Mouse (Mus musculus): ENCODE measurements at regions not wholly inside any gene's neighbourhood (a gene's known extent, or its start where the extent isn't known, plus 50 kb on each side); places are given as distances from the start of the nearest gene placed in this dataset.
"Not testable (repeated sequence)": the region's sequence is repeated elsewhere in the genome, so short reads cannot be mapped to it uniquely, and the experiment has no call there.

- DNase-seq (ENCODE audit: low read depth, low spot score): no peak
Measured at GRCm38 (mm10) chr10:14333344-14333743, 212.1 kb downstream of the Adgrg6 start.

- DNase-seq (ENCODE audit: low read depth, low spot score): peak; percentile 25
Measured at GRCm38 (mm10) chr10:14332688-14333117, 212.8 kb downstream of the Adgrg6 start.

DNA sequence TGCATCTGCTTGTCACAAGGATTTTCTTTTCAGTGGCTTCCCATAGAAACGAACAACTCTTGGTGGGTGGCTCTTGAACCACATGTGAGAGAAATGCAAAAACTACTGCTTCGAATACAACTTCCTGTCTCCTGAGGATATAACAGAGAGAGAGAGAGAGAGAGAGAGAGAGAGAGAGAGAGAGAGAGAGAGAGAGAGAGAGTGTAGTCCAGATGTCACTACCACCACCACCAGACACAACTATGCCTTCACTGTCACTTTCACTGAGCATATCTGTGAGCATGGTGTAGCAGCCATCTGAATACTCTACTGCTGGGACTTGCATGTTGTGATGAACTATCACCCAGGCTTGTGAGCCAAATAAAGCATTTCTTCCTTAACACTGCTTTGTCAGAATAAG lies 216.6 kb downstream of the Adgrg6 start:
- peak; percentile 66 for DNase-seq (ENCODE audit: low read depth, low spot score)

- DNase-seq (ENCODE audit: low read depth, low spot score): peak; percentile 64
Measured at GRCm38 (mm10) chr10:14326229-14326628, 219.2 kb downstream of the Adgrg6 start.

- peak; percentile 71 for DNase-seq (ENCODE audit: low read depth, low spot score)
Measured at GRCm38 (mm10) chr10:14321503-14321902, 224.0 kb downstream of the Adgrg6 start.

- peak; percentile 30 for DNase-seq (ENCODE audit: low read depth, low spot score)
Measured at GRCm38 (mm10) chr10:14315232-14315631, 230.2 kb downstream of the Adgrg6 start.

- peak; percentile 86 for DNase-seq (ENCODE audit: low read depth, low spot score)
Measured at GRCm38 (mm10) chr10:14314607-14315006, 230.9 kb downstream of the Adgrg6 start.

DNA sequence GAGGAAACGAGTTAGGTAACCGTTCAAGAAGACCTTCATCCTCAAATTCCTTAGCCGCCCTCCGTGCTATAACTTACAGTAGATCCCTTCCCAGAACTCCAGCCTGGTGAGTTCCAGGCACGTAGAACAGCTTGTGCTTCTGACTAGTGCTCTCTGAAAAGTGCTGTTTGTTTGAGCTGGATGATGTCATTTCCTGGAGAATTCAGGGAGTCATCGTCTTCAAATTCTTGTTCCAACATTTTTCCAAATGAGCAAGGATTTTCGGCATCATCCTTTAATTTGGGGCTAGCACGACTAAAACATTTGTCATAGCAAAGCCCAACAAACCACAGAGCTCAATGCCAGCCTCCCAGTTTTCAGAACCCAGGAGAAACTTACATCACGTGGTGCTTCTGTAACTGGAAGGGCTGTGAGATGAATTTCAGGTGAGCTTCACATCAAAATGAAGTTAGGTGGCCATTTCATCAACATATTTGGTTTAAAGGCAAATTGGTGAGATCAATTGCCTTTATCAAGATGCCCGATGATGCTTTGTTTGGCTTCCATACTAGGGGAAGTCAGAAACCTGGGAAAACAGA lies 231.4 kb downstream of the Adgrg6 start:
- DNase-seq (ENCODE audit: low read depth, low spot score): no peak

GRCm38 (mm10) chr10:14312959-14313358 lies 232.5 kb downstream of the Adgrg6 start:
- no peak for DNase-seq (ENCODE audit: low read depth, low spot score)

DNA sequence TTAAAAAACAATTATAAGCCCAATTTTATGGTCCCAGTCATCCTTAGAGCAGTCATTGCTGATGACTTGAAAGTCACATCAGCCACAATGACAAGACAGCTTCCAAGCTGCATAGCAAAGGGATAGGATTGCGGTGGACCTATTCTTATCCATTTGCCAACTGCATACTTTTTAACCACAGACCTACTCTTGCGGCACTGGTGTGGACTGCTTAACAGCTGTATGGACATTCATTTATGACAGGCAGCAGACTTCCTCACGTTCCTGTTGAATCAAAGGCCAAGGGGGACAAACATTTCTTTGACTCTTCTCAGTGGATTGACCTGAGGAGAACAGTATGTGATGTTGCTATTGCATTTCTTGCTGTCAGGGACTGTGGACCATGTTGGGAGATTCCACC lies 233.5 kb downstream of the Adgrg6 start:
- no peak for DNase-seq (ENCODE audit: low read depth, low spot score)

- no peak for DNase-seq (ENCODE audit: low read depth, low spot score)
Measured at GRCm38 (mm10) chr10:14306811-14307210, 238.6 kb downstream of the Adgrg6 start.

DNA sequence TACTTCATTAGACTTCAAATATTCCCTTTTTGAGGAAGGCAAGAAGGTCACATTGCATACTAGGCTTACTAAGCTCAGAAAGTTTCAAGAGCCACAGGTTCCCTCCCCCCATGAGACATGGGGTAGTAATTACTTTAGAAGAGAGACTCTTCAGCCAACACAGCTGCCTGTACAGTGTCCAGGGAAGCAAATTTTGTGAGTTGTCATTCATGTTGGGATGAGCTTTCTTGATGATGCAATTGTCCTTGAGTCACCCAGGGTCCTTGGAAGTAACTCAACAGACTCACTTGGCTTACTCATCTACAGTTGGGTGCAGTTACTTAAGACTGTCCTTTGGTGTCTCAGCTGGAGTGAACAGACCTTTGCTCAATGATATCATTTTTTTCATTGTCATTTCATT lies 242.0 kb downstream of the Adgrg6 start:
- no peak for DNase-seq (ENCODE audit: low read depth, low spot score)

GRCm38 (mm10) chr10:14296147-14296546 lies 249.3 kb downstream of the Adgrg6 start:
- no peak for DNase-seq (ENCODE audit: low read depth, low spot score)

DNA sequence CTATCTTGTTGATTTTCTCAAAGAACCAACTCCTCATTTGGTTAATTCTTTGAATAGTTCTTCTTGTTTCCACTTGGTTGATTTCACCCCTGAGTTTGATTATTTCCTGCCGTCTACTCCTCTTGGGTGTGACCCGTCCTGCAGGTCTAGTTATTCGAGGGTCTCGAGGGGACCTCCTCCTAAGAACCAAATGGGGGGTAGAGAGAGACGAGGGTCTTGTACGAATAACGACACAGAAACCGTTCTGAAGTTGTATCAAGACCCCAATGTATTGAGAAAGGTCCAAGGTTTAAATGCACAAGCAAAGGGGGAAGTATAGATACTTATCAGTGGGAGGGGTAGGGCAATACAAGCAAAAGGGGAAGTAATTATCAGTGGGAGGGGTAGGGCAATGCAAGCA lies 252.8 kb downstream of the Adgrg6 start:
- DNase-seq (ENCODE audit: low read depth, low spot score): not testable (repeated sequence)

DNA sequence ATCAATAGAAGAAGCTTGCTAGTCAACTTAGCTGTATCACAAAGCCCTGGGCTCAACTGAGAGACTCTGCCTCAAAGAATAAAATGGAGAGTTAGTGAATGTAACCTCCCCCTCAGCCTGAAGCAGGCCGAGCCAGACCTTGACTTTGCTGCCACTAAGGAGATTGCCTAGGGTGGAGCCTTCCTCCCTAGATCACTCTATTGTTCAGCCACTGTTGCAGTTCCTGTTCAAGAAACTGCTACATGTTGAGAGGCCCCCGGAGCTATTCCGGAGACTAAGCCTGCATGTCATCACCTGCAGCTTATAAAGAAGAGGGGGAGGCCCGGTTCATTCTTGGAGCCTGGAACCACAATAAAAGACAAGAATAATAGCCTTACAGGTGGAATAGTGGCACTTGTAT lies 257.9 kb downstream of the Adgrg6 start:
- no peak for DNase-seq (ENCODE audit: low read depth, low spot score)

- no peak for DNase-seq (ENCODE audit: low read depth, low spot score)
Measured at GRCm38 (mm10) chr10:14276631-14277030, 268.8 kb downstream of the Adgrg6 start.

DNA sequence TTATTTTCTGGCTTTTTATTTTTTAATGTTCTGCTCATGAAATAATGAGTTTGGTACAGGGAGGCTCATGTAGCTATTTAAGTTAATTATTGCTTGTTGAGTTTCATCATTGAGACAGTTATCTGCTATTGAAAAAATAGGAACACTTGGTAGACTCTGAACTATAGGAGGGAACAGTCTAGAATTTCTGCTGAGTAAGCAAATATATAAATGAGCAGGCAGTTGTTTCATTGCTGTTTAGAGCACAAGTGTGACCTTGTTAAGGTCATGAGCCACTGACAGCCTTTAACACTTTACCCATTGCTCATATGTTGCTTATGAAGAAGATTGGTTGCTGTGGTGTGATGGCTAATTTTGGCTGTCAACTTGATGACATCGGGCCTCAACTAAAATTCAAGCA lies 270.0 kb downstream of the Adgrg6 start:
- no peak for DNase-seq (ENCODE audit: low read depth, low spot score)

DNA sequence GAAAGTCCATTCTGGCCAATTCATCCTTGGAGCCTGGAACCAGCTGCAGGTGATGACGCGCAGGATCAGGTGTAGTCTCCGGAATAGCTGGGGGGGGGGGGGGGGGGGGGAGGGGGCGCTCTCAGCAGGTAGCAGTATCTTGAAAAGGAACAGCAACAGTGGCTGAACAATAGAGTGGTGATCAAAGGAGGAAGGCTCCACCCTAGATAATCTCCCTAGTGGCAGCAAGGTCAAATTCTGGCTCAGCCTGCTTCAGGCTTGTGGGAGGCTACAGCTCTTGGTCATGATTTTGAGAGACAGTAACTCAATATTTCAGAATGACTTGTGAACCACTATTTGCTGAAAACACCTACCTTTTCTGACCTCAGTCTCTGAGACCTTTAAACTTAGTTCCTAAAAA lies 275.5 kb downstream of the Adgrg6 start:
- no peak for DNase-seq (ENCODE audit: low read depth, low spot score)

- DNase-seq (ENCODE audit: low read depth, low spot score): no peak
Measured at GRCm38 (mm10) chr10:14267641-14268040, 277.8 kb downstream of the Adgrg6 start.

GRCm38 (mm10) chr10:14239670-14240069 lies 273.8 kb downstream of the Hivep2 start:
- no peak for DNase-seq (ENCODE audit: low read depth, low spot score)

DNA sequence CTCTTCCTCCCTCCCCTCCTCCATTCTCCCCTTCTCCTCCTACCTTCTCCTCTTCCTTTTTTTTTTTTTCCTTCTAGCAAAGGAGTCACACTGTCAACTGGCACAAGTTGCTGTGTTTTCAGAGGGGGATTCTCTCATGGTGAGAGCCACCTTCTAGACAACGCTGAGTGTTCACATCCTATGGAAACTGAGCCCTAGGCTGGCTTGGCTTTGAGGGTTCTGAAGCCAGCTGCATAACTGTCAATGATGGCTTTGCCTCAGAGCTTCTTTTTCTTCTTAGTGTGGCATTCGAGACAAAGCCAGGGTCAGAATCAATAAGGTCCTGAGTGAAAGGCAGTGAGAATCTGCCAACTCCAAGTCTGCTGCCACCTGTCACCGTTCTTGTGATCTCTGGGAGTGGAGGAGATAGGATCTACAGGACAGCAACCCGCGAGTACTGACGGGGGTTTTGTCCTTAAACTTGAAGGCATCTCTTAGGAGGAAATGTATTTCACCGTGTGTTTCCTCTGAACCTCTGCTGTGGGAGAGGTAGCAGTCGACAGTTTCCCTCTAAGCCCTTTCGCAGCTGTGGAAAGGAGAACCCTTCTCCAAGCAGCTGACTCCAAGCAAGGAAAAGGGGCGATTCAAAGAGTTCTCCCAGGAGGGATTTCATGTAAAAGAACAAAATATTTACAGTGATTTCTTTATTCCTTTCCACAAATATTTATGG lies 269.2 kb downstream of the Hivep2 start:
- no peak for DNase-seq (ENCODE audit: low read depth, low spot score)

DNA sequence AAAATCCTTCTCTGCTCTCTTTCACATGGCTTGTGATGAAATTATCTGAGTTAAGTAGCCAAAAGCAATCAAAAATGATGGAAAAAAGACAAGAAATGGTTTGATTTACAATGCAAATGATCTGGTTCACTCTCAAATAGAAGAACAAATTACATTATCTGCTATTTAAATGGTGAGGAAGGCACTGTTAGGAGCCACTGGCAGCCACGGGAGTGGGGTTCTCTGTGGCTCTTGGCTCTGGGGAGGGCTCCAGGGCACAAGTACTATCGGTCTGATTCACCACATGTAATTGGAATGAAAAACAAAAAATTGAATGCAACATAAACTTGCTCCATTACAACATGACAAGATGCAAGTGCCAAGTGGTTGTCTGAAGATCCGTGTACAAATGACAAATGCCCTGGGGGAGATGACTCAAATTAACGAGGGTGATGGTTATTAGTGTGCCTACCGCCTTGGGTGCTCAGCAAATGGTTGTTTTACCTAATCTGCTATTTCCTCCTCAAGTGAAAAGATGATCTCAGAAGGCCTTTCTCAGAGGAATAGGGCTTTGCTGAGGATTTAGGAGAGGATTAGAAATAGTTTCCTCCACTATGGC lies 268.2 kb downstream of the Hivep2 start:
- no peak for DNase-seq (ENCODE audit: low read depth, low spot score)

- DNase-seq (ENCODE audit: low read depth, low spot score): no peak
Measured at GRCm38 (mm10) chr10:14233335-14233734, 267.5 kb downstream of the Hivep2 start.

Data from CD4-positive helper T cell, adult 2 months (primary cell).